11 mouse cellular contexts compared by ENCODE assay signal in genomic region chr1:24866877-24867276, GRCm38 (mm10).
"Had no signal": no experiment of that assay in that cellular context is flagged by ENCODE, and none has a peak within 500 bp of the region (broad histone marks: within the 10 kb centered on the region; RNA-seq: fewer than 3 reads in every experiment).

No protein-coding gene starts in this region.

- H3K27ac ChIP-seq: layer of hippocampus, adult 2 months; limb, embryonic 12.5 days; liver, embryonic 13.5 days; midbrain, embryonic 13.5 days had no signal

- H3K36me3 ChIP-seq: limb, embryonic 12.5 days; liver, embryonic 13.5 days; midbrain, embryonic 13.5 days had no signal

- H3K27me3 ChIP-seq: limb, embryonic 12.5 days; liver, embryonic 13.5 days; midbrain, embryonic 13.5 days had no signal

- H3K4me1 ChIP-seq: limb, embryonic 12.5 days; liver, embryonic 13.5 days had no signal

- ATAC-seq: liver, postnatal 0 days; midbrain, embryonic 13.5 days had no signal

- H3K9ac ChIP-seq: limb, embryonic 12.5 days; liver, embryonic 13.5 days; liver, postnatal 0 days; midbrain, embryonic 13.5 days had no signal

- H3K4me3 ChIP-seq: layer of hippocampus, adult 2 months; limb, embryonic 12.5 days; liver, embryonic 13.5 days; midbrain, embryonic 13.5 days had no signal

- DNase-seq: kidney, adult 18-20 months; kidney, postnatal 10 days; kidney, postnatal 4 days; liver; liver, embryonic 13.5 days; liver, postnatal 0 days; right cerebral cortex, postnatal 14 days; thymus, postnatal 4 days had no signal

- H3K4me2 ChIP-seq: limb, embryonic 12.5 days; liver, embryonic 13.5 days; midbrain, embryonic 13.5 days had no signal

- H3K9me3 ChIP-seq: limb, embryonic 12.5 days; liver, embryonic 13.5 days; midbrain, embryonic 13.5 days had no signal
